Mouse (Mus musculus) kidney, adult 2 months (tissue): ENCODE measurements around the gene Tent5c.

ENCODE experiments used
- CTCF ChIP-seq: fragments of 200-500 bp; conservative IDR thresholded peaks from 2 replicates; pipeline ENCODE4 v1.5.1; 2011; ENCODE audit warnings: low read depth, mild to moderate bottlenecking, control low read depth, low read length, moderate library complexity, mixed read lengths; ENCODE audit not compliant: insufficient read depth, insufficient read length
- POLR2A ChIP-seq: fragments of 200-500 bp; IDR thresholded peaks from one replicate; pipeline ENCODE4 v1.6.1; 2011; ENCODE audit warnings: low read depth, low read length, control low read depth

DNA sequence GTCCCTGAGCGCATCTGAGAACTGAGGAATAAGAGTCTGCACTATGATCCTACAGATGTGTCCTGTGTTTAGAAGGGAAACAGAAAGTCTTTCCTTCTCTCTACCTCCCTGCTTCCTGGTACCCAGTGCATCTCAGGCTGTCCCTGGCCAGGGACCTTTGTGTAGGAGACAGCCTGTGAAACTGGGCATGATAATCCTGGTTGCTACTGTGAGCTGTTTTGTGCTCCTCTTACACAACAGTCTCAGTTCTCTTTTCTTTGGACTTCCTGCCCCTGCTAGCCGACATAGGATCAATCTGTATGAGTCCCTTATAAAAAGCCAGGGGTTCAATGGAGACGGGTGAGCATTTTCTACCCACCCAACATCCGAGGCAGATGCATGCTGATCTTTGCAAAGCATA, 57.4 kb downstream of the Tent5c start:
- no peak for TF ChIP-seq POLR2A
- TF ChIP-seq CTCF: no peak
